Mouse (Mus musculus) Patski (cell line): ENCODE results near the gene C330021F23Rik. TPM values are rescaled to one million over a fixed set of nuclear protein-coding genes. Genes with fewer than 3 reads are reported as not detected.
"Not testable (repeated sequence)": the region's sequence is repeated elsewhere in the genome, so short reads cannot be mapped to it uniquely, and the experiment has no call there.

ENCODE experiments used
- ATAC-seq: fragments of 100-300 bp; one replicate; pipeline ENCODE4 v1.8.0; 2021
- CTCF ChIA-PET: fragments of 350-600 bp; sonication (Branson Sonifier 250); formaldehyde crosslinking; loops from one replicate; lab custom pipeline; 2022; ENCODE audit warnings: inconsistent platforms; lab: Charles Lee
- POLR2A ChIA-PET: fragments of 350-600 bp; sonication (Branson Sonifier 250); formaldehyde crosslinking; loops from one replicate; lab custom pipeline; 2022; ENCODE audit warnings: antibody characterized with exemption, inconsistent platforms; lab: Charles Lee
- DNase-seq: peaks from one replicate; pipeline ENCODE4 v3.0.0-alpha.2; 2011; ENCODE audit warnings: low read depth, low spot score
- H3K27me3 ChIP-seq: fragments of 371-371 bp; one replicate; pipeline ENCODE4 v1.5.1; 2021
- CTCF ChIP-seq: fragments of 100-300 bp; IDR thresholded peaks from one replicate; pipeline ENCODE4 v1.5.1; 2021
- in situ Hi-C: fragments of 300-500 bp; cut with MboI; formaldehyde crosslinking; loops from 3 replicates; pipeline ENCODE4 v1.11.1; 2018; ENCODE audit warnings: low pct_unique_long_range_greater_than_20kb, mixed read lengths
- polyA plus RNA-seq: library from polyadenylated mRNA; unstranded; gene quantifications from one replicate; pipeline ENCODE4 v1.2.3, GENCODE M21; 2021

Gene C330021F23Rik
- polyA plus RNA-seq, 1 experiment from 2014 or later: 3.3 TPM

DNA sequence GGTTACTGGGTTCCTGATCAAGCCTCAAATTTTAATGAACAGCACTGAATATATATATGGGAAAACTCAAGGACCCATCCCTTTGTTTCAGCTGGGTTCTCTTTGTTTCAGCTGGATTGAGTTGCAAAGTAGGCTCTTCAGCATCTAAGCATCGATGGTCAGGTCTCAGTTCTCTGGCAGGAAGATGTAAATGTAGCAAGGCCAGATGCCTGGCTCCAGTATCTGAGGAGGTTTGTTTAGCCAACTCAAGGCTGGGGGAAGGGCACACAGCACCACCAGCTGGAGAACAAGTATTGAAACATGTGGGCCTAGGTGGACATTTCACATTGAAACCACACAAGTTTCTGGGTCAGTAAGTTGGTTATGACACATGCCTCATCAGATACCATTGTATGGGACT, 15.6 kb upstream of the C330021F23Rik start:
- ChIA-PET POLR2A (no interaction called here), CTCF (interaction anchor here (1.6 kb wide), 1 partner anchor 124 kb away, joined by 6 read pairs; the partner anchor contains the start of gene Trappc5)
- H3K27me3 ChIP-seq: no peaks in the 10 kb centered on the region
- DNase-seq (no peak), ATAC-seq (no peak)
- TF ChIP-seq CTCF: no peak
- in situ Hi-C loops: no loop called here

DNA sequence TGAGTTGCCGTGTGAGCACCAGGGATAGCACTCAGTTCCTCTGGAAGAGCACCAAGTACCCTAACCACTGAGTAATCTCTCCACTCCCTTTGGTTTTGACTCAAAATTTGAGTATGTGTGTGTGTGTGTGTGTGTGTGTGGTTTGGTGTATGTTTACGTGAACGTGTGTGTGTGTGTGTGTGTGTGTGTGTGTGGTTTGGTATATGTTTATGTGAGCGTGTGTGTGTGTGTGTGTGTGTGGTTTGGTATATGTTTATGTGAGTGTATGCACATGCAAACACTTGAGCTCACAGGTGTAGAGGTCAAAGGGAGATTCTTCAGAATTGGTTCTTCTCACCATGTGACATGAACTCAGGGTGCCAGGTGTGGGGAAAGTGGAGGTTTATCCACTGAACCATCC, 11.7 kb upstream of the C330021F23Rik start:
- POLR2A ChIA-PET: no interaction called here
- DNase-seq (no peak), ATAC-seq (no peak)
- H3K27me3 ChIP-seq: no peaks in the 10 kb centered on the region
- TF ChIP-seq CTCF: no peak
- CTCF ChIA-PET: no interaction called here
- in situ Hi-C loops: loop anchor here (5.0 kb wide), 1 partner anchor 71 kb away; the partner anchor contains the start of gene Pcp2

DNA sequence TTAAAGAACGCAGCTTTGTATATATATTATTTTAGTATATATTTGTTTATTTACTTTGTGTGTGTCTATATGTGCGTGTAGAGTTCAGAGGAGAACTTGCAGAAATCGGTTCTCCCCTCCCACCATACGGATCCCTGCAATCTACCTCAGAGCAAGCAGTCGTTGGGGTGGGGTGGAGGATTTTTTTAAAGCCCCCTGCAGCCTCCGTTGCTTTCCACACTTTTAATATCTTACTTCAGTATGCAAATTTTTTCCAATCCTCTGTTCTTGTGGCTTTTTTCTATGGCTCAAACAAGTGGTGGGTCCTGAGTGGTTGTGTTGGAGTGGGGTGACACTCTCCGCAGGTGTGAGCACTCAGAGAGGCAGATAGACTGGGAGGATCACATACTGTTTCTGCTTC, 588 bp downstream of the C330021F23Rik start:
- no peak for ATAC-seq
- in situ Hi-C loops: no loop called here
- no peak for DNase-seq
- ChIA-PET CTCF (interaction anchor here (1.0 to 1.5 kb wide), 2 partner anchors 9 to 104 kb away, joined by 3 to 9 read pairs; partner anchors contain the start of gene Fcor), POLR2A (no interaction called here)
- TF ChIP-seq CTCF: no peak
- H3K27me3 ChIP-seq: no peaks in the 10 kb centered on the region

DNA sequence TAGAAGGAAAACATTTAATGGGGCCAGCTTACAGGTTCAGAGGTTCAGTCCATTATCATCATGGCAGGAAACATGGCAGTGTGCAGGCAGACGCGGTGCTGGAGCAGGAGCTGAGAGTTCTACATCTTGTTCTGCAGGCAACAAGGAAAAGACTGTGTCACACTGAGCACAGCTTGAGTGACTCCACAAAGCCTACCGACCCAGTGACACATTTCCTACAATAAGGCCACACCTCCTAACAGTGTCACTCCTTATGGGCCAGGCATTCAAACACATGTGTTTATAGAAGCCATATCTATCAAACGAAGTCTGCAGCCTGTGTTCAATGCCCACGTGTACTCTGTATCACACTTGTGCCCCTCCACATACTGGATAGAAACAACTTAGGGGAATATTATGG, 2.0 kb downstream of the C330021F23Rik start:
- TF ChIP-seq CTCF: no peak
- H3K27me3 ChIP-seq: no peaks in the 10 kb centered on the region
- no peak for DNase-seq
- ChIA-PET POLR2A (no interaction called here), CTCF (no interaction called here)
- in situ Hi-C loops: no loop called here
- no peak for ATAC-seq

DNA sequence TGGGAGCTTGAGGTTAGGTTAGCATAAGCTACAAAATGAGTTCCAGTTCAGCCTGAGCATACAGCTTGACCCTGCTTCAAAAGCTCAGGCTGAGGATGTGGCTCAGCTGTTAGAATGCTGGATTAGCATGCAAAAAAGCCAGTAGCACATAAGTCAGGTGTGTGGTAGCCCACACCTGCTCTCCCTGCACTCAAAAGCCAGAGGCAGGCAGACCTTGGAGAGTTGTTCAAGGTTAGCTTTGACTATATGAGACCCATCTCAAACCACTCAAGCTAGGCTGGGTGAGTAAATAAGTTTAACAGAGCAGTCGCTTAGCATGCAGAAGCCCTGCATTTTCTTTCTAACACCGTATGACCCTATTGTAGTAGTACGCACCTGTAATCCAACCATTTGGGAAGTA, 6.8 kb downstream of the C330021F23Rik start:
- ChIA-PET POLR2A (no interaction called here), CTCF (interaction anchor here (1.0 kb wide), 1 partner anchor 28 kb away, joined by 3 read pairs; no protein-coding TSS in a partner anchor)
- in situ Hi-C loops: no loop called here
- TF ChIP-seq CTCF: no peak
- DNase-seq: no peak
- no peaks in the 10 kb centered on the region for H3K27me3 ChIP-seq
- no peak for ATAC-seq

DNA sequence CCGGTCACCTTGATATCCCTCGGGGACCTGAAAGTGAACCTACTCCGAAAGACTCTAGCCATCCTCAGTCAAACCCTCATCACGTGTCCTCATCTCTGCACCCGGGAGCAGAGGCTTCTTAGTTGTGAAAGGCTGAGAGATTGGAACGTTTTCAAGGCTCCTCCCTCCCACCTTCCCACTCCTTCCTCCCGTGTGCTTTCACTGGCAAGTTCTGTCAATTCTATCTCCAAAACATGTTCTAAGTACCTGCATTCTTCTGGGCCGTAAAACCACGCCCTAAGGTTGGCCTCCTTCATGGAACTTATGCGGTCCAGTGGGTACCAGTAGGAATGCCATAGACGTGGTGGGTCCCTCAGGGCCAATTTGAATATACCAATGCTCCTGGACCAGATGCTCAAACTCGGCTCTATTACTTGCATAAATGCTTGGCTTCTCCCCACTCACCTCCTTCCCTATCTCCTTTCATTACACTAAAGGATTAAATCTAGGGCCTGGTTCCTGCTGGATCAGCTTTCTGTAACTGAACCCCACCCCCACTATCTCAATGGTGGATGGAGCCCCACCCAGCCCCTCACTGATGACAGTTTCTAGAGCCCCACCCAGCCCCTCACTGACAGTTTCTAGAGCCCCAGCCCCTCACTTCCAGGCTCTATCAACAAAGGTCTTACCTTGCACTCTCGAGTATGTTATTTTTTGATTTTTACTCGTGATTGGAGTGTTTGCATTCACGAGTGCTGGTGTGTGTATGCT, 8.6 kb downstream of the C330021F23Rik start:
- ATAC-seq (no peak), DNase-seq (no peak)
- ChIA-PET POLR2A (no interaction called here), CTCF (interaction anchor here (0.6 kb wide), 1 partner anchor 483 kb away, joined by 3 read pairs; no protein-coding TSS in a partner anchor)
- in situ Hi-C loops: no loop called here
- H3K27me3 ChIP-seq: no peaks in the 10 kb centered on the region
- no peak for TF ChIP-seq CTCF

DNA sequence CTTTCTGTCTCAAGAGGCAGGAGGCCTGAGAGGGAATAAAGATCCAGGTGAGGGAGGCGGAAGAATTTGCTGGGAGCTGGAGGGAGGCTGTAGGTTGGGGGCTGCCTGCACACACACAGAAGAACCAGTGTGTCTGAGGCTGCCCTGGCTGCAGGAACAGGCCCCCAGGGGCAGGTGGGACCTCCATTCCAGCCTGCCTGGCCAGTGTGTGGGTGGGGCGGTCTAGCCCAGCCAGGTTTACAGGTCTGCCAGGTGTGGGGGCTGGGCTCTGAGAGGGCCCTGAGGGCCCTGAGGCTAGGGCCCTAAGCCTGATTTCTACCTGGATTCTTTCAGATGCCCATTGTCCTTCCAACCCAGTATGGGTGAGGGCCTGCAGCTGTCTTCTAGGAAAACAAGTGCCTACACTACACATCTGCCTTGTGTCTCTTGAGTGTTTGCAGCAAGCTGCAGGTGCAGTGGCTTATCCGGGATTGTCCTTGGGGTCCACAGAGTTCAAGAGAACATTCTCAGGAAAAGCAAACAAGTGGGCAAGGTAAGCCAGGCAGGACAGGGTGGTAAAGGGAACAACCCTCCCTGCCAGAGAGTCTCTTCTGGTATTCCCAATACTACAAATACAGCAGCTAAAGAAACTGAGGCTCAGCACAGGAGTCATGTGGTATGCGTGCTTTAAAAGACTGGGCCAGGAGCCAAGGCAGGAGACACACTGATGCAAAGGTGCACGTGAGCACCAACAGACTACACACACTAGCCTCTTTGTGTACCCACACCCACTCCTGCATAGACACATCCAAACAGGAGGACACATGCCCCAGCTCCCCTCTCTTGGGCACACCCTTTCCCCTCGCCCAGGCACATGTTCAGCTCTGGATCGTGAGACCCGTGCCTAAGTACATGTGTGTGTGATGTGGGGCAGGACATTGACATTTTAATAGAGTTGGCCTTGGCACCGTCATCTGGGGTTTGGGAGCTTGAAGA, 11.9 kb downstream of the C330021F23Rik start:
- DNase-seq (no peak), ATAC-seq (no peak)
- TF ChIP-seq CTCF: no peak
- in situ Hi-C loops: no loop called here
- H3K27me3 ChIP-seq: no peaks in the 10 kb centered on the region
- ChIA-PET POLR2A (interaction anchor here (0.9 kb wide), 1 partner anchor 110 kb away, joined by 3 read pairs; no protein-coding TSS in a partner anchor), CTCF (interaction anchor here (0.9 to 1.5 kb wide), 4 partner anchors 8 to 96 kb away, joined by 3 to 5 read pairs (median 3); partner anchors contain the start of gene Trappc5)

DNA sequence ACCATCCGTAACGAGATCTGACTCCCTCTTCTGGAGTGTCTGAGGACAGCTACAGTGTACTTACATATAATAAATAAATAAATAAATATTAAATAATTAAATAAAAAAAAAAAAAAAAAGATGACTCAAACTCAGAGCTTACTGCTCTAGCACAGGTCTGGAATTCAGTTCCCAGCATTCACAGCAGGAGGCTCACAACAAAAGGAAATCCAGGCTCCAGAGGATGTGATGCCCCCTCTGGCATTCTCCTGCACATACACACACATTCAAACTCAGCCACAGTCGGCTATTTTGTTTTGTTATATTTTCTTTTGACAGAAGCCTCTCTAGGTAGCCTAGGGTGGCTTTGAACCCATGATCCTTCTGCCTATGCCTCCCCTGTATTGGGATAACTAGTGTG, 14.2 kb downstream of the C330021F23Rik start:
- ATAC-seq, DNase-seq, H3K27me3 ChIP-seq, POLR2A ChIA-PET, in situ Hi-C loops: not testable (repeated sequence)
- CTCF ChIA-PET: interaction anchor here (1.2 to 1.3 kb wide), 2 partner anchors 23 to 28 kb away, joined by 3 to 6 read pairs; no protein-coding TSS in a partner anchor

DNA sequence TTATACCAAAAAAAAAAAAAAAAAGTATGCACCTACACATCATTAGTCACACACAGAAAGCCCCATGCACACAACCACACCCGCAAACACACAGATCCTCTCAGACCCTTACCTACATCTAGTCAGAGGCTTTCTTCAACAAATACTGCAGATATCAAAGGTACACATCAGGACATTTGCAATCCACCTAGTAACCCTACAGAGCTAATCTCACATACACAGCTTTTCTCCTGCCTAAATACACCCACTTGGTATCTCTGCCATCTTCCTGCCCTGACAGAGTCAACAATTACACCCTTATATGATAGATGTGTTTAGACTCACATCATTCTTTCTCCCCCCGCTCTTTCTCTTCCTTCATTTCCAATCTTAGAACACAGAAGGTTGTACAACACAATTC, 18.7 kb downstream of the C330021F23Rik start:
- ATAC-seq (no peak), DNase-seq (no peak)
- H3K27me3 ChIP-seq: no peaks in the 10 kb centered on the region
- ChIA-PET CTCF (interaction anchor here (1.4 kb wide), 1 partner anchor 86 kb away, joined by 3 read pairs; the partner anchor contains the start of gene Fcor), POLR2A (no interaction called here)
- in situ Hi-C loops: no loop called here
- TF ChIP-seq CTCF: no peak

DNA sequence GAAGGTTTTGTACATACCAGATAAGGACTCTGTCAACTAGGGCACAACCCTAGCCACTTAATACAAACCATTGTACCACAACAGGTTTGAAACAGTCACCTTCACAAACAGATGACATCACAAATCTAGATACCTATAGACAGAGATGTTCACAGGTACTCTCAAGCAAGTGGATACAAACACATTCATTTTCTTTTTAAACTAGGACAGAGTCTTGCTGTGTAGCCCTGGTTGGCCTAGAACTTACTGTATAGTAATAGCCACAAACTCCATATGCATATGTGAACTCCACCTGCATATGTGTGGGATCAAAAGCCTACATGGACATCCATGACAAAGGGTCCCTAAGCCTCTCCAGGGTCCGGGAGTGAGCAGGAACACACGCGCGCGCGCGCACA, 19.2 kb downstream of the C330021F23Rik start, which contains the start of gene Camsap3:
Gene Camsap3 (plus strand): TSS at position 301 of the 398 bp plus-strand sequence.
- CTCF ChIA-PET: interaction anchor here (1.4 kb wide), 1 partner anchor 86 kb away, joined by 3 read pairs; the partner anchor contains the start of gene Fcor
- no peak for ATAC-seq
- no peak for DNase-seq
- in situ Hi-C loops: no loop called here
- TF ChIP-seq CTCF: no peak
- H3K27me3 ChIP-seq: no peaks in the 10 kb centered on the region
- POLR2A ChIA-PET: interaction anchor here (1.3 kb wide), 1 partner anchor 13 kb away, joined by 3 read pairs; no protein-coding TSS in a partner anchor
